Mouse (Mus musculus): Measurements from ENCODE around the gene Mboat7. TPM values are rescaled to one million over a fixed set of nuclear protein-coding genes. Genes with fewer than 3 reads are reported as not detected.
A peak's percentile ranks its signal among the peaks of the same experiment; 100 is the strongest.
"Not testable (repeated sequence)": the region's sequence is repeated elsewhere in the genome, so short reads cannot be mapped to it uniquely, and the experiment has no call there.

Mboat7 gene
- 38.7 and 43.8 TPM in 2 replicates for polyA plus RNA-seq (2014; fragmentation: Nextera tagmentation; extraction: Ambion mirVana)

DNA sequence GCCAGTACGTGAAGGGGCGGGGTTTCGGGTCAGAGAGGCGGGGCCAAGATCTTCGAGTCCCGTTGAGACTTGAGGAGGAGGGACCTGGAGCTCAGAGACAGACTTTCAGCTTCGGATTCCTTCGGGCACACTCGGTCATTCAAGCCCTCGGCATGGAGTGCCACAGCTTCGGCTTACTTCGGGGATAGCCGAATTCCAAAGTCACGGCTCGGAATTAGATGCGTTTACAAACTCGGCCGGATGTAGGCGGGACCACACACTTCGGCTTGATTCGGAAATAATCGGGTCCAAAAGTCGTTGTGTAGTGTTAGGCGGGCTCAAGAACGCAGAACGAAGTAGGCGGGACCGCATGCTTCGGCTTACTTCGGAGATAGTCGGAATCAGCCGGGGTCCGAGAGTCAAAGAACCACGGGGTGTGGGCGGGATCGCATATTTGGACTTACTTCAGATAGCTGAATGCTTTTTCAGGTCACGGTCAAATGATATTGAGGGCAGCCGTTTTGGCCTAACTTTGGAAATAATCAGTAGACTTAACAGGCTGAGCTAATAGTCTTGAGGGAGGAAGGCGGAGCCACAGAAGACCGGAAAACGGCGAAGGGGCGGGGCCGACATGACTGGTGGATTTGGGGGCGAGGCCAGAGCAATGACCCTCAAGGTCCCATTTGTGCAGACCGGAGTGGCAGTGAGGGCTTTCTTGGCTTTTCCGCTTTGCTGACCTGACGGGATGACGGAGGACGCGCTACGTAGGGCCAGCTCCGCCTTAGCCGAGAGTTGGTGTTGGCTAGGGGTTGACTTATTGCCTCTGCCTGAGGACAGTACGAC lies at the start of gene Mboat7:
Mboat7 (minus strand) TSS at position 537 of the 822 bp plus-strand sequence.
- Histone ChIP-seq H3K27ac (ENCODE audit: low read depth) (peak within 1 kb of the TSS; percentile 97), H3K4me3 (ENCODE audit: low read depth, low read length) (peak within 1 kb of the TSS; percentile 79), H3K9ac (ENCODE audit: low read length) (peak within 1 kb of the TSS; percentile 84), H3K4me2 (ENCODE audit: low read length) (peak within 1 kb of the TSS; percentile 77), H3K4me1 (replicated peaks; ENCODE audit: control insufficient read depth, insufficient read depth, low read length) (peaks cover 12% of the 10 kb centered on the region), H3K36me3 (ENCODE audit: control insufficient read depth, insufficient read depth, low read length) (peaks cover 43% of the 10 kb centered on the region), H3K9me3 (ENCODE audit: control insufficient read depth, low read length) (no peaks in the 10 kb centered on the region), H3K27me3 (replicated peaks; ENCODE audit: control insufficient read depth, insufficient read depth, low read length) (no peaks in the 10 kb centered on the region)
- DNase-seq (ENCODE audit: low spot score) = peak; percentile 98
- ATAC-seq (replicated peaks; ENCODE audit: low FRiP score, low TSS enrichment, low read depth) = peak; percentile 88
- 1% methylated on average over 55 of the region's 55 CpGs for WGBS

DNA sequence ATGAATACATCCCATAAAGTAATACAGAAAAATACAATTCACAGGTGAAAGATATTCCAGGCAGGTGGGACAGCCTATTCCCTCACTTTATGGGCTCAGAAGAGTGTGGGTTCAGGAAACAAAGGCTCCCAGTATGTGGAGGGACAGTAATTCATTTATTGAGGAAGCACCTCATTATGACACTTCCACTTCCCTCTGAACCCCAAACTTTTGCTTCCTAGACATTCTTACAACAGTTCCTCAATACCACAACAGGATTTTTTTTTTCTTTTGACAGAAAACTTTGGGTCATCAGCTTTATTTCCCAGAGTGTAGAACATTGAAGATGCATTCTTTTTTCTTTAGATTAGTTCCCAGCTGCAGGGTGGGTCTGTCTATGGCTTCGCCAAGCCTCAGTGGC lies 39.4 kb upstream of the Mboat7 start:
- H3K9ac ChIP-seq (ENCODE audit: low read length); ATAC-seq (replicated peaks; ENCODE audit: low FRiP score, low TSS enrichment, low read depth); H3K36me3 ChIP-seq (ENCODE audit: control insufficient read depth, insufficient read depth, low read length); H3K4me3 ChIP-seq (ENCODE audit: low read depth, low read length); H3K27me3 ChIP-seq (replicated peaks; ENCODE audit: control insufficient read depth, insufficient read depth, low read length); H3K9me3 ChIP-seq (ENCODE audit: control insufficient read depth, low read length); H3K27ac ChIP-seq (ENCODE audit: low read depth); H3K4me1 ChIP-seq (replicated peaks; ENCODE audit: control insufficient read depth, insufficient read depth, low read length); H3K4me2 ChIP-seq (ENCODE audit: low read length); DNase-seq (ENCODE audit: low spot score): not testable (repeated sequence)
- WGBS = no CpG with 5 or more reads among the region's 1 CpGs

DNA sequence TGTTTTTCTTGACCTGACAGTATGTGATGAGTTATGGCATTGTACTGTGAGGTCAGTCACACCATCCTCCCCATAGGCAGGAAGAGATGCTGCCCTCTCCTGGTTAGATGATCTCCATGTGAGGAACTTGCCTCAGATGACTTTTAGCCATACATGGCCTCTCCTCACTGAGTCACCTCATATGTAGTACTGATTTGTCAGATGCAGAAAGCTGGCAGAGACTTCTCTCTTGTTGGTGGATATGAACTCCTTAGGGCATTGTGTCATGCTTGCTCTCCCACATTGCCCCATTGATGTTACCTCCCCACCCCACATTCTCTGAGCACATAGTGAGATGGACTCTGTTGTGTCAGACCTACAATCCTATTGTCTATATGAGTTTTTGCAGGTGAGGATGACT lies 32.1 kb upstream of the Mboat7 start:
- H3K4me3 ChIP-seq (ENCODE audit: low read depth, low read length); ATAC-seq (replicated peaks; ENCODE audit: low FRiP score, low TSS enrichment, low read depth); H3K9me3 ChIP-seq (ENCODE audit: control insufficient read depth, low read length); H3K27me3 ChIP-seq (replicated peaks; ENCODE audit: control insufficient read depth, insufficient read depth, low read length); DNase-seq (ENCODE audit: low spot score); H3K4me1 ChIP-seq (replicated peaks; ENCODE audit: control insufficient read depth, insufficient read depth, low read length); H3K4me2 ChIP-seq (ENCODE audit: low read length); H3K27ac ChIP-seq (ENCODE audit: low read depth); H3K36me3 ChIP-seq (ENCODE audit: control insufficient read depth, insufficient read depth, low read length); H3K9ac ChIP-seq (ENCODE audit: low read length): not testable (repeated sequence)

DNA sequence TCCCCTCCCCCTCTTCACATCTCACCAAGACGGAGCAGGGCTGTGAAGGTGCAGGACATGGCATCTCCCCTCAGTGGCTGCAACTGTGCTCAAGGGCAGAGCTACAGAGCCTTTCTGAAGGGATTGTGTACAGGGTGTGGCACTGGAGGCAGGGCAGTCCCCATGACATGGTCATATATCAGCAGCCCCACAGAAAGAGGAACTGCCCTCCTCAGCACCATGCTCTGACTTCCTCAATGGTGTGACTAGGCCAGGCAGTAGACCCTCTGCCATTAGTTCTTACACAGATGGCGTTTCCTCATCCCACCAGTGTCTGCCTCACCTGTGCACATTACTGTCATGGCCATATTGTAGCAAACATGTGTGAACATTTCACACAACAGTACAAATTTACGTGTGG lies 26.9 kb upstream of the Mboat7 start, which contains the start of gene Pirb:
Pirb (minus strand) TSS at position 124 of the 400 bp plus-strand sequence.
- H3K4me3 ChIP-seq (ENCODE audit: low read depth, low read length); H3K9ac ChIP-seq (ENCODE audit: low read length); DNase-seq (ENCODE audit: low spot score); H3K4me1 ChIP-seq (replicated peaks; ENCODE audit: control insufficient read depth, insufficient read depth, low read length); H3K27ac ChIP-seq (ENCODE audit: low read depth); H3K9me3 ChIP-seq (ENCODE audit: control insufficient read depth, low read length); H3K4me2 ChIP-seq (ENCODE audit: low read length); H3K27me3 ChIP-seq (replicated peaks; ENCODE audit: control insufficient read depth, insufficient read depth, low read length); H3K36me3 ChIP-seq (ENCODE audit: control insufficient read depth, insufficient read depth, low read length); ATAC-seq (replicated peaks; ENCODE audit: low FRiP score, low TSS enrichment, low read depth): not testable (repeated sequence)
- WGBS = 100% methylated on average over 1 of the region's 3 CpGs

DNA sequence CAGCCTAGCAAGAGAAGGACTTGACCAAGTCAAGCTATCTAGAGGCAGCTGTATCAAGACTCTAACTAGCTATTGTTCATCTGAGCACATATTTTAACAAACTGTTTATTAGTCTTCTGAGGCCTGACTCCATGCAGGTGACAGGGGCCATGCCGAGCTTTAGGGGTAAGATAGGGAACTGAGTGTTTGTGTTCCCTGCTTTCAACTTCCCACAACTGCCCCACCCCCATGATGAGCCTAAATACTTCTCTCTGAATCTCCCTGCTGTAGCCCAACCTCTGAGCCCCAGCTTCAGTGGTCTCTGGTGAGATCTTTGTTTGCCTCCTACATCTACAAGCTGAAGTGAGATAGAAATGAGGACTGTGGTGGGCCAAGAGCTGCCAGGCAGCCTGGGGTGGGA lies 21.9 kb upstream of the Mboat7 start:
- WGBS = 48% methylated on average over 1 of the region's 1 CpGs
- Histone ChIP-seq H3K36me3 (ENCODE audit: control insufficient read depth, insufficient read depth, low read length) (no peaks in the 10 kb centered on the region), H3K9ac (ENCODE audit: low read length) (no peak overlapping the region), H3K4me3 (ENCODE audit: low read depth, low read length) (no peak overlapping the region), H3K4me2 (ENCODE audit: low read length) (no peak overlapping the region), H3K27ac (ENCODE audit: low read depth) (no peak overlapping the region), H3K9me3 (ENCODE audit: control insufficient read depth, low read length) (no peaks in the 10 kb centered on the region), H3K27me3 (replicated peaks; ENCODE audit: control insufficient read depth, insufficient read depth, low read length) (no peaks in the 10 kb centered on the region), H3K4me1 (replicated peaks; ENCODE audit: control insufficient read depth, insufficient read depth, low read length) (no peaks in the 10 kb centered on the region)
- DNase-seq (ENCODE audit: low spot score) (no peak), ATAC-seq (replicated peaks; ENCODE audit: low FRiP score, low TSS enrichment, low read depth) (no peak)

DNA sequence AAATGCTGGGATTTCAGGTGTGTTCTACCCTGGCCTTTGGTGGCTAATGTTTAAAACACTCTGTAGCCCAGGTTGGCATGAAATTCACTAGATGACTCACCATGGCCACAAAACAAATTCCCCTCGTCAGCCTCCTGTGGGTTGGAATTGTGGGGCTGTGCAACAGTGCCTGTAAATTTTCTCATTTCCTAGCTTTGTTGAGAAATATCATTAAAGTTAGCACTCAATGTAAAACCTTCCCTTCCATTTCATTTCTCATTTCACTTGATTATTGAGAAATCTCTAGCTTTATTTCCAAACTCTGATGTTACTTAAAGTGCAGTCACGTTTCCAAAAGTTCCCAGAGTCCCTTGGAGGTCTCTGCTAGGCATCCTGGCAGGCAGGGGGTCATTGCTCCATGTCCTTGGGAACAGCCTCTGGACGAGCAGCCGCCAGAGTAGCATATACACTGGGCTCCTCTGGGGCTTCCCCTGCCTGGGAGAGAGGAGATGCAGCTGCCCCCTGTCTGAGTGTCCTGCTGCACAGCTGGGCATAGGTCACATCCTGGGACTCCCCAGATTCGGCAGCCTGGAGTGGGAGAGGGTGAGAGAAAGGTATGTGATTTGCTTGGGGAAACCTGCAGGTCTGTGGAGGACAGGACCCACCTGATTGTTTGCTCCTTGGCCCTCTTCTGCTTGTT lies 19.1 kb upstream of the Mboat7 start:
- H3K27me3 ChIP-seq (replicated peaks; ENCODE audit: control insufficient read depth, insufficient read depth, low read length) = no peaks in the 10 kb centered on the region
- DNase-seq (ENCODE audit: low spot score) (no peak), ATAC-seq (replicated peaks; ENCODE audit: low FRiP score, low TSS enrichment, low read depth) (no peak)
- H3K4me3 ChIP-seq (ENCODE audit: low read depth, low read length) = no peak overlapping the region
- H3K4me1 ChIP-seq (replicated peaks; ENCODE audit: control insufficient read depth, insufficient read depth, low read length) = no peaks in the 10 kb centered on the region
- H3K36me3 ChIP-seq (ENCODE audit: control insufficient read depth, insufficient read depth, low read length) = peaks cover 11% of the 10 kb centered on the region
- no peak overlapping the region for H3K9ac ChIP-seq (ENCODE audit: low read length)
- WGBS = 35% methylated on average over 5 of the region's 5 CpGs
- no peaks in the 10 kb centered on the region for H3K9me3 ChIP-seq (ENCODE audit: control insufficient read depth, low read length)
- no peak overlapping the region for H3K27ac ChIP-seq (ENCODE audit: low read depth)
- H3K4me2 ChIP-seq (ENCODE audit: low read length) = no peak overlapping the region

DNA sequence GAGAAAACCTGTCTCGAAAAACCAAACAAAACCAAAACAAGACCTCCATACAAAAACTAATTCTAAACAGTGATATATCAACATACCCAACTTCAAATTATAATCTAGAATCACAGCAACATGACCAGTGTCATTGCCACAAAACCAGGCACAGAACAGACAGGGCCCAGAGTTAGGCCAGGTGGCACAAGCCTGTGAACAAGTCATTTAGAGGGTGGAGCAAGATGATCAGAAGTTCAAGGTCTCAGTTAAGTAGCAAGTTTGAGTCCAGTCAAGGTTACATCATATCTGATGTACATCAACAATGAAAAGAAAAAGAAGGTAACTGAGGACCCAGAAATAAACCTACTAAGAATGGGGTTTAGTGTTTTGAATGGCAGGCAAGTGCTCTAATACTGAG lies 15.7 kb upstream of the Mboat7 start:
- 77% methylated on average over 1 of the region's 1 CpGs for WGBS
- H3K36me3 ChIP-seq (ENCODE audit: control insufficient read depth, insufficient read depth, low read length) = peaks cover 33% of the 10 kb centered on the region
- ATAC-seq (replicated peaks; ENCODE audit: low FRiP score, low TSS enrichment, low read depth) (no peak), DNase-seq (ENCODE audit: low spot score) (no peak)
- H3K9ac ChIP-seq (ENCODE audit: low read length) = no peak overlapping the region
- H3K4me2 ChIP-seq (ENCODE audit: low read length) = no peak overlapping the region
- H3K27ac ChIP-seq (ENCODE audit: low read depth) = no peak overlapping the region
- H3K9me3 ChIP-seq (ENCODE audit: control insufficient read depth, low read length) = no peaks in the 10 kb centered on the region
- no peak overlapping the region for H3K4me3 ChIP-seq (ENCODE audit: low read depth, low read length)
- H3K4me1 ChIP-seq (replicated peaks; ENCODE audit: control insufficient read depth, insufficient read depth, low read length) = peaks cover 8% of the 10 kb centered on the region; the same call in 1 of the 2 replicates
- no peaks in the 10 kb centered on the region for H3K27me3 ChIP-seq (replicated peaks; ENCODE audit: control insufficient read depth, insufficient read depth, low read length)

DNA sequence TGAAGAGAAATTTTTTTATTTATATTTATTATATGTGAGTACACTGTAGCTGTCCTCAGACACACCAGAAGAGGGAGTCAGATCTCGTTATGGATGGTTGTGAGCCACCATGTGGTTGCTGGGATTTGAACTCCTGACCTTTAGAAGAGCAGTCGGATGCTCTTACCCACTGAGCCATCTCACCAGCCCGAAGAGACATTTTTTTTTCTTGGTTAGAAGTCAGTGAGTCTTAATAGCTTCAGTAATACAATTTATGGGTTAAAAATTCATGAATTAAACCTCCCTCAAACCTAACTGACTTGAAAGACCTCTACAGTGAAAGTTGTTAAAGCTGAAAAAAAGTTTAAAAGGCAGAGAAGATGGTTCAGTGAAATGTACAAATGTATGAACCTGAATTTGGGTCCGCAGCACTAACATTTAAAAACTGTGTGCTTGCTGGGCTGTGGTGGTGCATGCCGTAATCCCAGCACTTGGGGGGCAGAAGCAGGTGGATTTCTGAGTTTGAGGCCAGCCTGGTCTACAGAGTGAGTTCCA lies 15.2 kb upstream of the Mboat7 start:
- not testable (repeated sequence) for H3K4me3 ChIP-seq (ENCODE audit: low read depth, low read length); H3K4me2 ChIP-seq (ENCODE audit: low read length); H3K27me3 ChIP-seq (replicated peaks; ENCODE audit: control insufficient read depth, insufficient read depth, low read length); H3K9me3 ChIP-seq (ENCODE audit: control insufficient read depth, low read length); H3K4me1 ChIP-seq (replicated peaks; ENCODE audit: control insufficient read depth, insufficient read depth, low read length); H3K9ac ChIP-seq (ENCODE audit: low read length); H3K27ac ChIP-seq (ENCODE audit: low read depth); DNase-seq (ENCODE audit: low spot score)
- 0 out of 2 replicates have a peak, but pooled peaks have one; percentile 2 for ATAC-seq (replicated peaks; ENCODE audit: low FRiP score, low TSS enrichment, low read depth)
- H3K36me3 ChIP-seq (ENCODE audit: control insufficient read depth, insufficient read depth, low read length) = peaks cover 33% of the 10 kb centered on the region
- 38% methylated on average over 5 of the region's 5 CpGs for WGBS

Data from intestine, embryonic 14.5 days (tissue).